Mouse (Mus musculus): ENCODE results near the gene Klf7. TPM values are rescaled to one million over a fixed set of nuclear protein-coding genes. Genes with fewer than 3 reads are reported as not detected.

The Klf7 gene
- polyA plus RNA-seq, 1 experiment = 31.7 TPM

DNA sequence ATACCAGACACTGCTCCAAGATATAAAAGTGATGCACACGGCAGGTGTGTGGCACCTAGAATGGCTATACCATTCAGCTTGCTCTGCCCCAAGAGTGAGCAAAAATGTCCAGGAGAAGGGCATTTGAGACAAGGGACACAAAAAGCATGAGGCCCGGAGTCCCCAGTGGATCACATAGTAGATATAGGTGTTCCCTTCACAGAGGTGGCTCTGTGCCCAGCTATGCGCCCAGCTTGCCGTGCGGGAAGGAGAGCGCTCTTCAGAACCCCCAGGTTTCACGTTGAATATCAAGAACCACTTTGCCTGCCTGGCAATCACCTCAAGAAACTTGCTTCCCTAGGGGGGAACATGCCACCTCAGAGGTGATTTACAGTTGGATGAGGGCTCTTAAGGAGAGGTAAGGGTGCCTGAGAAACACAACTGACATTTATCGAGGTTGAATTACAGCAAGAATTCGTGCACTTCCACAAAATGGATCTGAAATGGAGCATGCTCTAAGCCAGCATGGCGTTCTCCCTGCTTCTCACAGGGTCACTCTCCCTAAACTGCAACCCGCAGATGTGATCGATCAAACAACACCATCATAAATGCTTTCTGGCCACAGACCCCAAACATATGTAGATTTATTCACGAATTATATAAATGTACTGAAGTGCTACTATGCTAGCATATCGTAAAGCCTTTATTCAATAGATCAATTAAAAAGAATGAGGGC, 75.8 kb downstream of the Klf7 start:
- 97% methylated on average over 14 of the region's 14 CpGs for WGBS
- Histone ChIP-seq H3K36me3 (ENCODE audit: control insufficient read depth, insufficient read depth, low read length) (peaks cover 4% of the 10 kb centered on the region; the same call in 1 of the 2 replicates), H3K27me3 (ENCODE audit: control insufficient read depth, insufficient read depth, low read length) (no peaks in the 10 kb centered on the region), H3K27ac (ENCODE audit: control insufficient read depth, insufficient read depth, low read length) (no peak overlapping the region), H3K4me1 (replicated peaks; ENCODE audit: control insufficient read depth, insufficient read depth, low read length) (peaks cover 8% of the 10 kb centered on the region), H3K4me3 (ENCODE audit: control insufficient read depth, insufficient read depth, low read length) (no peak overlapping the region)
- no peak for DNase-seq
- no peak for TF ChIP-seq POLR2A (IDR thresholded peaks at IDR 0.05; ENCODE audit: control insufficient read depth, extremely low read depth, insufficient read depth, low read length, poor library complexity)
- TF ChIP-seq CTCF (IDR thresholded peaks at IDR 0.05; ENCODE audit: borderline replicate concordance, control insufficient read depth, extremely low read depth, insufficient read depth, low read length, poor library complexity) = no peak

DNA sequence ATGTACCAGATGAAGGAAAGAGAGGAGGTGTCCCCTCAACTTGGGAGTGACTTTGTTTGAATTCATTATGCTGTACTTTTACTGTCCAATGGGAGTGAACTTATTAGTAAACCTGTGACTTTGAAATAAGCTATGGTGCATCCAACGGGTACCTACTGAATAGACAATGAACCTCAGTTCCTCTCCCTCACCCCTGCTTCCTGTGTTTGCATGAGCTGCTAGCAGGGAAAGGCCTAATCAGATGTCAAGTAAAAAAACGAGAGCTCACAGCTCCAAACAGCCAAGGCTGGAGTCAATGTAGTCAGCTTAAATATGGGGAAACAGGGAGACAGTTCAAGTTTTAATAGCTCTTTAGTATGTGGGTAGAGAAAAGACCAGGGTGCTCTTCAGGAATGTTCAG, 77.5 kb downstream of the Klf7 start:
- H3K4me1 ChIP-seq (replicated peaks; ENCODE audit: control insufficient read depth, insufficient read depth, low read length) = peaks cover 8% of the 10 kb centered on the region
- WGBS = 24% methylated on average over 2 of the region's 2 CpGs
- TF ChIP-seq POLR2A (IDR thresholded peaks at IDR 0.05; ENCODE audit: control insufficient read depth, extremely low read depth, insufficient read depth, low read length, poor library complexity) = no peak
- DNase-seq = no peak
- peaks cover 12% of the 10 kb centered on the region; the same call in 1 of the 2 replicates for H3K36me3 ChIP-seq (ENCODE audit: control insufficient read depth, insufficient read depth, low read length)
- H3K4me3 ChIP-seq (ENCODE audit: control insufficient read depth, insufficient read depth, low read length) = no peak overlapping the region
- H3K27me3 ChIP-seq (ENCODE audit: control insufficient read depth, insufficient read depth, low read length) = no peaks in the 10 kb centered on the region
- H3K27ac ChIP-seq (ENCODE audit: control insufficient read depth, insufficient read depth, low read length) = no peak overlapping the region

DNA sequence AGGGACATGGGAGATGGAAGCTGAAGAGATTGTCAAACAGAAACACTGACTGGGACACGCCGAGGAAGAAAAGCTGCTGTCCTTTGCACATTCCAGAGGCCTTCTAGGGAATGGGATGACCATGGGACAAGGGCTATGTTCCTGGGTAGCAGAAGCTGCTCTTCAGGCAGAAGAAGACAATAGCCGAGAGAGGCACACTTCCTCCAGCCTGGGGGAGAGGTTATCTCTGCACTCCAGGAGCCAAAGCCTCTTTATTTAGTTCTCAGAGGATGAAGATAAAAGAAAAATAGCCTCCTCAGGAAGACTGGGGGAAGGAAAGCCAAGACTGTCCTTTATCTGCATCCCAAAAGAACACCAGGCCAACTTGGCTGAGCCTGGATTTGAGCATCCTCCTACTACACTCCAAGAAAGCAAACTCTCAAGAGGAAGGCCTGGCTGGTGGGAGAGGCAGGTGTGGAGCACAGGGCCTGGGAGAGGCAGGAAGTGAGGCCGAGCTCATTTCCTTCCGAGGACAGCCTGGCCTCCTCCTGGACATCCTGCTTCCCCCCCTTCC, 81.2 kb downstream of the Klf7 start:
- H3K27ac ChIP-seq (ENCODE audit: control insufficient read depth, insufficient read depth, low read length) = no peak overlapping the region
- 64% methylated on average over 5 of the region's 5 CpGs for WGBS
- no peaks in the 10 kb centered on the region for H3K27me3 ChIP-seq (ENCODE audit: control insufficient read depth, insufficient read depth, low read length)
- H3K4me1 ChIP-seq (replicated peaks; ENCODE audit: control insufficient read depth, insufficient read depth, low read length) = peaks cover 5% of the 10 kb centered on the region
- no peak overlapping the region for H3K4me3 ChIP-seq (ENCODE audit: control insufficient read depth, insufficient read depth, low read length)
- TF ChIP-seq CTCF (IDR thresholded peaks at IDR 0.05; ENCODE audit: borderline replicate concordance, control insufficient read depth, extremely low read depth, insufficient read depth, low read length, poor library complexity) (no peak), POLR2A (IDR thresholded peaks at IDR 0.05; ENCODE audit: control insufficient read depth, extremely low read depth, insufficient read depth, low read length, poor library complexity) (no peak)
- H3K36me3 ChIP-seq (ENCODE audit: control insufficient read depth, insufficient read depth, low read length) = peaks cover 12% of the 10 kb centered on the region; the same call in 1 of the 2 replicates
- DNase-seq = no peak

DNA sequence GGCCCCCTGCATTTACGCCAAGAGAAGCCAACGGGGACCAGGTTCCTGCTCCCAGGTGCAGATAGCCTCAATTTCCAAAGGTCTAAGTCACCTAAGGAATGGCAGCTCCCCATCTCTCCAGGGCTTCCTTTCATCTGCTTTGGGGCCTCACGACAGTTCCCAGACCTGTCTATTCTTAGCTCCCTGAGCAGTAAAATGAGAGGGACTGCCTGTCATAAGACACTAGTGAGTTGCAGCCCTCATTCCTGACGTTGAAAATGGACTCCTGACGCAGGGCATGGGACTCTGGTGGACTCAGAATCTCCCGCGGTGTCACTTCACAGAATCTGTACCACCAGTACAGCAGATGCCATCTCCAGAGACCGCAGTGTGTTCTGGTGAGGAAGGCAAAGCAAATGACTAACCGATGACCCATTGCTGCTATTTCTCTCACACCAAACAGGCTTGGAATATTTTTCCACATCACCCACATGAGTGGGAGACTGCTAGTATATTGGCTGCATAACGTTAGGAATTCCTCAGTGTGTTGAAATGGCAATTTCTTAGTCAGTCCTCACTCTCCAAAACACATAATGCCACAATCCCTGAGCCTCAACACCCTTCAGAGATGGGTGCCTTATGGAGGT, 81.9 kb downstream of the Klf7 start:
- DNase-seq = no peak
- Histone ChIP-seq H3K27ac (ENCODE audit: control insufficient read depth, insufficient read depth, low read length) (no peak overlapping the region), H3K27me3 (ENCODE audit: control insufficient read depth, insufficient read depth, low read length) (no peaks in the 10 kb centered on the region), H3K4me3 (ENCODE audit: control insufficient read depth, insufficient read depth, low read length) (no peak overlapping the region), H3K36me3 (ENCODE audit: control insufficient read depth, insufficient read depth, low read length) (peaks cover 19% of the 10 kb centered on the region; the same call in 1 of the 2 replicates), H3K4me1 (replicated peaks; ENCODE audit: control insufficient read depth, insufficient read depth, low read length) (peaks cover 3% of the 10 kb centered on the region; the same call in 1 of the 2 replicates)
- WGBS = 94% methylated on average over 10 of the region's 10 CpGs
- TF ChIP-seq POLR2A (IDR thresholded peaks at IDR 0.05; ENCODE audit: control insufficient read depth, extremely low read depth, insufficient read depth, low read length, poor library complexity) (no peak), CTCF (IDR thresholded peaks at IDR 0.05; ENCODE audit: borderline replicate concordance, control insufficient read depth, extremely low read depth, insufficient read depth, low read length, poor library complexity) (no peak)

DNA sequence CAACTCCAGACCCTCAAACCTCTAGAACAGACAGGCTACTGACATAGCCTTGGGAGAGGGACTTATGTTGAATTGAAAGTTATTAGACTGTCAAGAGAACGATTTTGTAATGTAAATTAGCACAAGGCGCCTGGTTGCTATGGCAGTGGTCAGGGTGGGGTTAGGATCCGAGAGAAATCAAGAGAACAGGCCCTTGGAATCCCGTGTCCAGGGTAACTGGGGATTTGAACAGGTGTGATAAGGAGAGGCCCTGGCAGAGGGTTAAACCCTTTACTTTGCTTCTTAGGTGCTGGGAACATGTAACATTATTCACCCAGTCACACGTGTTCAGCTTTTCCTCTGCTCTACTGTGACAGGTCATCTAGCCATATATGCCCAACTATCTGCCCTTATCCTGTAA, 83.7 kb downstream of the Klf7 start:
- WGBS = 98% methylated on average over 5 of the region's 5 CpGs
- Histone ChIP-seq H3K27ac (ENCODE audit: control insufficient read depth, insufficient read depth, low read length) (no peak overlapping the region), H3K36me3 (ENCODE audit: control insufficient read depth, insufficient read depth, low read length) (peaks cover 31% of the 10 kb centered on the region; the same call in 1 of the 2 replicates)

DNA sequence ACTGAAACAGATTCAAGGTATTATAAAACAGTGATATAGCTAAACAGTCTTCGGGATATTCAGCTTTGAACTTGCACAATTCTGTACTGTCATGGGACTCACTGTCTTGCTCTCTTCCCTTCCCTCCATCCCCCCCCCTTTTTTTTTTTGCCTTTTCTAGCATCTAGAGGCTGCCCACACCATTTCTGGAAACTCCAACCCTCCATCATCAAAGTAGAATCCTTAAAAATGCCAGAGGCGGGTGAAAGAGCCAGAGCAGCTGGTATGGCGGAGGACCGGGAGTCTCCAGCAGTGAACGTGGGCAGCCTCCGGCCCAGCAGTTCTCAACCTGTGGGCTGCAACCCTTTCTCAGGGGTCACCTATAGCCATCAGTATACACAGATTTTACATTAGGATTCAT, 84.3 kb downstream of the Klf7 start:
- no peak for DNase-seq
- no peak for TF ChIP-seq POLR2A (IDR thresholded peaks at IDR 0.05; ENCODE audit: control insufficient read depth, extremely low read depth, insufficient read depth, low read length, poor library complexity)
- TF ChIP-seq CTCF (IDR thresholded peaks at IDR 0.05; ENCODE audit: borderline replicate concordance, control insufficient read depth, extremely low read depth, insufficient read depth, low read length, poor library complexity) = no peak
- peaks cover 31% of the 10 kb centered on the region; the same call in 1 of the 2 replicates for H3K36me3 ChIP-seq (ENCODE audit: control insufficient read depth, insufficient read depth, low read length)
- H3K4me1 ChIP-seq (replicated peaks; ENCODE audit: control insufficient read depth, insufficient read depth, low read length) = no peaks in the 10 kb centered on the region; the same call in 1 of the 2 replicates
- no peaks in the 10 kb centered on the region for H3K27me3 ChIP-seq (ENCODE audit: control insufficient read depth, insufficient read depth, low read length)
- no peak overlapping the region for H3K27ac ChIP-seq (ENCODE audit: control insufficient read depth, insufficient read depth, low read length)
- 96% methylated on average over 6 of the region's 6 CpGs for WGBS
- H3K4me3 ChIP-seq (ENCODE audit: control insufficient read depth, insufficient read depth, low read length) = no peak overlapping the region

More for the DNA sequence above, 83.7 kb downstream of the Klf7 start:
- no peak for DNase-seq
- Histone ChIP-seq H3K4me1 (replicated peaks; ENCODE audit: control insufficient read depth, insufficient read depth, low read length) (no peaks in the 10 kb centered on the region; the same call in 1 of the 2 replicates), H3K4me3 (ENCODE audit: control insufficient read depth, insufficient read depth, low read length) (no peak overlapping the region), H3K27me3 (ENCODE audit: control insufficient read depth, insufficient read depth, low read length) (no peaks in the 10 kb centered on the region)
- TF ChIP-seq CTCF (IDR thresholded peaks at IDR 0.05; ENCODE audit: borderline replicate concordance, control insufficient read depth, extremely low read depth, insufficient read depth, low read length, poor library complexity) (no peak), POLR2A (IDR thresholded peaks at IDR 0.05; ENCODE audit: control insufficient read depth, extremely low read depth, insufficient read depth, low read length, poor library complexity) (no peak)

All from thymus, adult 2 months (tissue).